Mouse (Mus musculus) adrenal gland, adult (tissue): Measurements from ENCODE around the gene Sf1.

ENCODE experiments used
- DNase-seq, 2 experiments: peaks; one replicate each; pipeline ENCODE4 v3.0.0; 2022 to 2023; ENCODE audit warnings: low spot score in 1 of 2; ENCODE audit not compliant: inconsistent age in 2 of 2

Gene Sf1

DNA sequence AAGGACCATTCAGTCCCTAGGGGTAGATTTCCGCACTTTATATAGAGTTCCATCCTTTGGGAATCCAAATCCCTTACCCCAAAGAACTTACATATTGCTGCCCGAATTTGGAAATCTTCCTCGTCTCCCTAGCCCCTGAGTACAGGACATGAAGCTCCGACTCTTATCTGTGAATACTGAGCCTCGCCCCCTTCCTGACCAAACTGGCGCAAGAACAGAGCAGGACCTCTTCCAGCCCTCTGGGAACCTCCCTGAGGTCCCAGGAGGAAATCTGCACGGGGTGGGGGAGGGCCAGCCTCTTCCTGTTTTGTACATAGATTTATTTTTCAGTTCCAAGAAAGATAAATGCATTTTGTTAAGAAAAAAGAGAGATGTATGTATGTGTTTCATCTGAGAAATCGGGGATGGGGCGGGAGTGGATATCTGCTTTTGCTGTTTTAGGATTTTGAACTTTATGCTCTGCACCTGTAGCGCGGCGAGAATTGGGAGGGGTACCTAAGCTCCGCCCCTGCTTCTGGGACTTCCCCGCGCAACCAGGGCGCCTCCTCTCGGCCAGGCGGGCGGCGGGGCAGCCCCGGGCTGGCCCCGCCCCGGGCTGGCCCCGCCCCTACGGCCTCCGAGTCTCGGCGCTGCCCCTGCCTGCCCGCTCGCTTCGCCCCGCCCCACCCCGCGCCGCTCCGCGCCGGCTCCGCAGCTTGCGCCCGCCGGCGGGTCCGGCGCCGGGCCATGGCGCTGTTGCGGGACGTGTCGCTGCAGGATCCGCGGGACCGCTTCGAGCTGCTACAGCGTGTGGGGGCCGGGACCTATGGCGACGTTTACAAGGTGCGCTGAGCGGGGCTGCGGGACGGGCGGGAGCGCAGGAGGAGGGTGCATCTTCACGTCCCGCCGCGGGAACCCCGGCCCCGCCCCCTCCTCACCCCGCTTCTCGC, 22.7 kb upstream of the Sf1 start, which contains the start of gene Map4k2:
Gene Map4k2, plus strand, starts transcription at position 612 of the 929 bp plus-strand sequence.
- DNase-seq: peak; percentile 91 to 96

DNA sequence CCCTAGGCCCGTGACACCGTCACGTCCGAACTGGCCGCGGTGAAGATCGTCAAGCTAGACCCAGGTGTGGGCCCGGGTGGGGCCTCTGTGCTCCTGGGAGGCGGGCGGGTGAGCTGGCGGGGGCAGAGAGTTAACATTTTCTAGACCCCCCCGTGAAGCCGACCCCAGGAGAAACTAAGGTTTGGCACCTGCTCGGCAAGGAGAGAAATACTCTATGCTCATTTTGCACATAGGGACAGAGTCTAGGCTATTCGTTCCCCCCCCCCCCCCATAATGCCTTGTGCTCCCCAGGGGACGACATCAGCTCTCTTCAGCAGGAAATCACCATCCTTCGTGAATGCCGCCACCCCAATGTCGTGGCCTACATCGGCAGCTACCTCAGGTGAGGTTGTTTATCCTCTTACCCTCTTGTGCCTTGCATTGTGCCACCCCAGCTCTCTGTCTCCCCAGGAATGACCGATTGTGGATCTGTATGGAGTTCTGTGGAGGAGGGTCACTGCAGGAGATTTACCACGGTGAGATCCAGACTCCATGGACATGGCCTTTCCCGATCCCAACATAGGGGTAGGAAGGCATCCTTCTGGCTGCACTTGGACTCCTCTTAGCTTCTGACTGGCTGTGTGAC, 21.9 kb upstream of the Sf1 start:
- peak; percentile 38 to 65 for DNase-seq

DNA sequence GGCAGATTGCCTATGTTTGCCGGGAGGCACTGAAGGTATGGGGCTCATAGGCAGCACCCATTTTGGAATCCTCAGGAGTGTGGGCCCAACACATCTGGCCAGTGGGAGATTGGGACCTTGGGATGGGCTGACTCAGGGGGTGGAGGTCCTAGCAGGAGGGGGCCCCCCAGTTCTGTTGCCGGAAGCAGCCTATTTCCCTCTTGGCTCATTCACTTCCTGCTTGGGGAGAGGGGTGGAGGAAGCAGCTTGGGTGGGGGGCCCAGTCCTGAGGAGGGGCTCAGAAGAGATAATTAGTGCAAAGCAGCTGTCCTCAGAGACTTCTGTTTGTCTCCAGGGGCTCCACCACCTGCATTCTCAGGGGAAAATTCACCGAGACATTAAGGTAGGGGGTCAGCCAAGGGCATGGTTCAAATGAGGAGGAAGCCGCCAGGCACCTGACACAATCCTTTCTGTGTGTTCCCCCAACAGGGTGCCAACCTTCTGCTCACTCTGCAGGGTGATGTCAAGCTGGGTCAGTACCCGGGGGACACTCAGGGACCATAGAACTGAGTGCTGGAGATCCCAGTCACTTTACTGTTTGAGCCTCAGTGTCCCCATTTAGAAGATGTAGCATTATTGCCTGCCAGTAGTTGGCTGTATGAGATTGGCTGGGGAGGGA, 21.1 kb upstream of the Sf1 start:
- DNase-seq: peak; percentile 29 to 63

DNA sequence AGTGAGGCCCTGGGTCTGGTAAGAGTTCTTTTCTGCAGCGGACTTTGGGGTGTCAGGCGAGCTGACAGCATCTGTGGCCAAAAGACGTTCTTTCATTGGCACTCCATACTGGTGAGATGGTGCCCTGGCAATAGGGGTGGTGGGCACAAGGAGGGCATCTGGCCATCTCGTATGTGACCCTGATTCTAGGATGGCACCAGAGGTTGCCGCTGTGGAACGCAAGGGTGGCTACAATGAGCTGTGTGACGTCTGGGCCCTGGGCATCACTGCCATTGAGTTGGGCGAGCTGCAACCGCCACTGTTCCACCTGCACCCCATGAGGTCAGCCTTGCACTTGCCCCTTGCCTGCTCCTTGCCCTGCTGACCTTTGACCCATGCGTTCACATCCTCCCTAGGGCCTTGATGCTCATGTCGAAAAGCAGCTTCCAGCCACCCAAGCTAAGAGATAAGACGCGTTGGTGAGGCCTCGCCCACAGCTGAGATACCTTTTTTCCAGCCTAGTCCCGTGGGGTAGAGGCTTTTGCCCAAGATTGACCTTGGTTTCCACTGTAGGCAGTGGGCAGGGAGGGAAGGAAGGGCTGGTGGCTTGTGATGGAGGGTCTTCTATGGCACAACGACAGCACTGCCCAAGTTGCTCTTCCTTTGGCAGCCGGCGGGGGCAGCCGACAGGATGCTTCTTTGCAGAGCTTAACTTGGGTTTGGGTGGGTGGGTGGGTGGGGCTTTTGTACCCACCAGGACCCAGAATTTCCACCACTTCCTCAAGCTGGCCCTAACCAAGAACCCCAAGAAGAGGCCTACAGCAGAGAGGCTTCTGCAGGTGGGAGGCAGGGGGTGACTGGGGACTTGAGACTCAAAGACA, 20.2 kb upstream of the Sf1 start:
- peak in 1 of 2 experiments; percentile 25 for DNase-seq

DNA sequence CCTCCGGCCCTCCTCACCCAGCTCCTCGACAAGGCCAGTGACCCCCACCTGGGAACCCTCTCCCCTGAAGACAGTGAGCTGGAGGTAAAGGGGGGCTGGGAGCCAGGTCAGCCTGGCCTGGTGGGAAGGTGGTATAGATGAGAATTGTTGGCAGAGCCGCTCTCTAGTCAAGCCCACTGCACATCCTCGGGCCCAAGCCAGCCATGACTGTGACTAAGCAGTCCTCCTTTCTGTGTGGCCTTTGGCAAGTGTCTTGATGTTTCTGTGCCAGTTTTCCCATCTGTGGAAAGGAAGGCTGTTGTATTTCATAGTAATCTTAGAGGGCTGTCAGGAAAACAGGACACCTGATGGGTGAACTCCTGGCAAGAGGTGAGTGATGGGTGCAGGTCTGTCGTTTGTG, 19.5 kb upstream of the Sf1 start:
- DNase-seq: no peak

DNA sequence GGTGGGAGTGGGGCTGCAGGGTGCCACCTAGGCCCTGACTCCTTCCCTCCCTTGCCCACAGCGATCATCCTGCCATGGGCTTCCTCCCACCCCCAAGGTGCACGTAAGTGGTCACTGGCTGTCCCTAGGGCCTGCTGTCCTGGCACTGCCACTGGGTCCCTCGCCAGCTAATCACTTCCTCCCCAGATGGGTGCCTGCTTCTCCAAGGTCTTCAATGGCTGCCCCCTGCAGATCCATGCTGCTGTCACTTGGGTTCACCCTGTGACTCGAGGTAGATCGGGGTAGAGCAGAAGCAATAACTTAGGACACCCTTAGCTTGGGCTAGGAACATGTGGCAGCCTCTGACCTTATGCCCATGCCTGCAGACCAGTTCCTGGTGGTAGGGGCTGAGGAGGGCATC, 17.5 kb upstream of the Sf1 start:
- no peak for DNase-seq

DNA sequence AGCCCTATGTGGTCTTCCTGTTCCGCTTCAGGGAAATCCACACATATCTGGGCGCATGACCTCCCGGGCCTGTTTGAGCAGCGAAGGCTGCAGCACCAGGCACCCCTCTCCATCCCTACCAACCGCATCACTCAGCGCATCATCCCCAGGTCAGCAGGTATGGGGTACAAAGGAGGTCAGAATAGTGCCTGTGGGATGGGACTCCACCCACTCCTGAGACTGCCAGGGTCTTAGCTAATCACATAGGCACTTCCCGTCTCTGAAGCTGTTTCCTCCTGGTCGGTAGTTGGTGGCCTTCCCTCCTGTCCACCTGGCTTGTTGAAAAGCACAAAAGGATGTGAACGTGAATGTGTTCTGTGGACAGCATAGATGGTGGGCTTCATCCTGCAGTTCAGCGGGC, 16.8 kb upstream of the Sf1 start:
- DNase-seq: no peak

DNA sequence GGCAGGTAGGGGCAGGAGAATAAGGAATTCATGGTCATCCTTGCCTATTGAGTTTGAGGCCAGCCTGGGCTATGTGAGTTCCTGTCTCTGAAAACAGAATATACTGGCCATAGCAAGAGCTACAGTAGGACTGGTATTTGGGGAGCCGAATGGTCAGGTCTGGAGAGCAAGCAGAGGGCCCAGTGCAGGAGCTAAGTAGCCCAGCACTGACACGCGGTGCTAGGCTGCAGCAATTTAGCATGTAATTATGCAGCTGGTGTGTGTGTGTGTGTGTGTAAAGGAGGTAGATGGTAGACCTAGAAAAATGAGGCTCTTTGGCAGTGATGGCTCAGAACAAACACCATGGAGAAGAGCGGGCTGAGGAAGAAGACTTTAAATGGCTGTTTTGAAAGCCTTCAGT, 15.9 kb upstream of the Sf1 start:
- DNase-seq: no peak

DNA sequence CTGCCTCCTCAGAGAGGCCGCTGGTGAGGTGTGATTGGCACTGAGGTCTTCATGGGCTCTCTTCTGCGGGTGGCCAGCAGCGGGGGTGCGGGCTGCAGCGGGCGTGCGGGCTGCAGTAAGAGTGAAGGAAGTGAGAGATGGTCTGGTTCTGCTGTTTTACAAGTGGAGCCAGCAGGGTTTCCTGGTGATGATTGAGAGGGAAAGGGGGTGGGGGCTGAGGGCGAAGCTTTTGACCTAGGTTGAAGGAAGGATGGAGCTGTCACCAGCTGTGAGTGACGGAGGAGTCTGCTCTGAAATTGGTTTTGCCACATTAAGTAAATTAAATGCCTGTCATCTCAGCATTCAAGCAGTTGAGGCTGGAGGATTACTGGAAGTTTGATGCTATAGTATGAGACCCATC, 14.8 kb upstream of the Sf1 start:
- no peak for DNase-seq

DNA sequence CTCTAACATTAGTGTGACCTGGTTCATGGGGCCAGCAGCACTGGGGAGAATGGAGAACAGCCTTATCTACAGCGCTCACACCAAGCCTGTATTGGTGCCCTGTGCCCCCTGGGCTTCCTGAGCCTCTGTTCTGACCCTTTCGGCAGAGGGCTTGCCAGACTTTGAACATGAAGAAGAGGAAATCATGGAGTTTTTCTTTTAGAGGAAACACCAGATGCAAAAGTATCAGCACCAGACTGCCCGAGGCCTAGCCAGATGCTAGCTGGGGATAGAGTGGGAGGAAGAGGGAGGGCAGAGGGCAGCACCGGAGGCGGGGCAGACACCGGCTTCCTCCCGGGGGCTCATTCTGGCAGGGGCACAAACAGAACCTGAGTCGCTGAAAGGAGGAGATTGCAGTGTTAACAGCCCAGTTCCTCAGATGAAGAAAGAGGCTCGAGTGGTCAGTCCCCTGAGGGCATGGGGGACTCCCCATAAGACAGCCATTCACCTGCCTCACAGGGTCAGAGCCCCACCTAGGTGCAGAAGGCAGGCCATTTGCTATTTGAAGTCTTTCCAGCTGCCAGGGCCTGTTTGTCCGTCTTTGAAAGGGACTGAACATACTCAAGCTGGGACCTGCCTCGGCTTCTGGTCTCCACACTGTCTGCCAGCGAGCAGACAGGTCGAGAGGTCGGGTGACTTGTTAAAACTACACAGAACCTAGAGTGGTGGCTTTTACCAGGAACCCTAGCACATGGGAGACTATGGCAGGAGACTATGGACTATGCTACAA, 14.1 kb upstream of the Sf1 start:
- DNase-seq: peak; percentile 58 to 78

DNA sequence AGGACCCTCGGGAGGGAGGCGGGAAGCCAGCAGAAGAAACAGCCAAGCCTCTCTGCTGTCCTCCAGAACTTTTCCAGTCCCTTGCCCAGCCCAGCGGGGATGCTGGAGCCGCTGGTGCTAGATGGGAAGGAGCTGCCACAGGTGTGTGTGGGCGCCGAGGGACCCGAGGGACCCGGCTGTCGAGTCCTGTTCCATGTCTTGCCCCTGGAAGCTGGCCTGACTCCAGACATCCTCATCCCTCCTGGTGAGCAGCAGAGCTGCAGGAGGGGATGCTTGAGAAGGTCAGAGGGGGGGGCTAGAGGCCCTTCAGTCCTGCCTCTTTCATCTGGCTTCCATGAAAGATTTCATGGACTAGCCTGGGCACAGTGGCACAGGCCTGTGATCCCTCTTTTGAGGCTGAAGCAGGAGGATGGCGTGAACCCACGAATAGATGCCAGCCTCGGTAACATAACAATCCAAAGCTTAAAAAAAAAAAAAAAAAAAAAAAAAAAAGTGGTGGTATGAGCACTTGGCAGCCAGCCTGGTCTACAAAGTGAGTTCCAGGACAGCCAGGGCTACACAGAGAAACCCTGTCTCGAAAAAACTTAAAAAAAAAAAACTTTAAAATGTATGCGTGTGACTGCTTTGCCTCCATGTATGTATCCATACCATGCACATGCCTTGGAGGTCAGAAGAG, 11.9 kb upstream of the Sf1 start:
- DNase-seq: peak in 1 of 2 experiments; percentile 31

DNA sequence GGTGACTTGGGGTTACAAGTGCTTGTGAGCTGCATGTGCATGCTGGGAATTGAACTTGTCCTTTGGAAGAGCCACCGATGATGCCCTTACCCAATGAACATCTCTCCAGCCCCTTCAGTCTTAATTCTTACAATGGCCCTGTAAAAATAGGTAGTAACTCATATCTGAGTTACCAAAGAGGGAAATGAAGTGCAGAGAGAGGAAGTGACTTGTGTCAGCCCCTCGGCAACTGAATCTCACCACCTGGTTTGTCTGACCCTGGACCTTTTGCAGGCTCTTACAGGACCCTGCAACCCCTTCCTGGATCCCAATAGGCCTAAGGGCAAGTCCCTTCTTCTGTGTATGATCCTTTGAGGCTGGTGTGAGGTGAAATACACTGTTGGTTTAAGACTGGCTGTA, 11.4 kb upstream of the Sf1 start:
- DNase-seq: no peak

DNA sequence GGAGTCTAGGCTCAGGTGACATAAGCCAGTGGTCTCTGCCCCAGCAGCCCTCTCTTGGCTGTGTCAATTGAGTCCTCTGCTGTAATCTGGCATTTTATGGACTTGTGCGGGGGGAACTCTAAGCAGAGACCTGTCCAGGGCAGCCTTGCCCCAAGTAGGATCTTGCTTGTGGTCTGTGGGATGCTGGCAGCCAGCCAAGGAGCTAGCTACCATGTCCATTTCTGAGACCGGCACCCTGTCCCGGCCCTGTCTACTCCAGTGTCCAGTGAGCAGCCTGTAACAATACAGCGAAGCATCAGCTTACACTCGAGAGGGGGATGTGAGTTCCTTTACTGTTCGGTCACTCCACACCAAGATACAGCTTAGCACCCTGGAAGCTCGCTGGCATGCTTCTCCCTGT, 9.5 kb upstream of the Sf1 start:
- DNase-seq: no peak

DNA sequence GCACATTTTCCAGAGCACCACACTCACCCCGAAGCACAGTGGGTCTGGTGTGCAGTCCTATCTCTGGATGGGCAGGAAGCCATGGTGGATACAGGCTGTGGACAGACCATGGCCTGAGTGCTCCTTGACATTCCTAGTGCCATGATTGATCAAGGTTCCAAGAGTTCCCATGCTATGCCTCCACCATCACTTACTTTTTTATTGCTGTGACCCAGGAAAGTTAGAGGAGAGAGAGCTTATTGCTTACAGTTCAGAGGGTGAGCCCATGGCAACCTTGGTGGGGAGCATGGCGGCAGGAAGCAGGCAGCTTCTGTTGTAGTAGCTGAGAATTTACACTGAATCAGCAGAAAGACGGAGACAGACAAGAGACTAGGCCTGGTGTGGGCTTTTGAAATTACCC, 2.2 kb upstream of the Sf1 start:
- DNase-seq: no peak

DNA sequence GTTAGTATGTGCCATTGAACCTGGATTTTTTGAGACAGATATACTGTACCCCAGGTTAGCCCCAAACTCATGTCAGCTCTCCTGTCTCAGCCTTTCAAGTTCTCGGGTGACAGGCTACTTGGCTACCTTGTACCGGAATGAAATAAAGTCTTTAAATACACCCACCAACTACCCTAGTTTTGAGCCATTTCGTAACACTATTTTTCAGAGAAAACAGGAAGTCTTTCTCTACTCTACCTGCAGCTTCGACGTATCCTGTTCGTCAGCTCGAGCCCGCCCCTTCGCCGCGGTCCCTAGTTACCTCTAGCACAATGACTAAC, 439 bp upstream of the Sf1 start:
- DNase-seq: no peak

DNA sequence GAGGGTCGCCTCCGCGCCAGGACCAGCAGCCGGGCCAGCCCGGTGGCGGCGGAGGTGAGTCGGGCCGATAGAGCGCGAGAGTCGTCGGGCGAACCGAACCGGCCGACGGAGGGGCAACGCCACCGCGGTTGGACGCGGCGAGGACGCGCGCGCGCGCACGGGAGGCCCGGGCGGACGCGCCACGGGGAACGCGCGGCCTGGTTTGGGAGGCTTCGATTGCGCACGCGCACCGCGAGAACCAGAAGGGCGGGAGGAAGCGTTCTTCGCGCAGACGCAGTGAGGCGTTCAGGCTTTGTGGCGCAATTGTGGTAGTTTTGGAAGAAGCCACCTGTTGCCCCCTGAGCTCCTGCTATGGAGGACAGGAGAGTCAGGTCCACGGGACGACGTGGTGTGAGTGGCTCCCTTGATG, 831 bp downstream of the Sf1 start:
- DNase-seq: peak; percentile 94 to 97

DNA sequence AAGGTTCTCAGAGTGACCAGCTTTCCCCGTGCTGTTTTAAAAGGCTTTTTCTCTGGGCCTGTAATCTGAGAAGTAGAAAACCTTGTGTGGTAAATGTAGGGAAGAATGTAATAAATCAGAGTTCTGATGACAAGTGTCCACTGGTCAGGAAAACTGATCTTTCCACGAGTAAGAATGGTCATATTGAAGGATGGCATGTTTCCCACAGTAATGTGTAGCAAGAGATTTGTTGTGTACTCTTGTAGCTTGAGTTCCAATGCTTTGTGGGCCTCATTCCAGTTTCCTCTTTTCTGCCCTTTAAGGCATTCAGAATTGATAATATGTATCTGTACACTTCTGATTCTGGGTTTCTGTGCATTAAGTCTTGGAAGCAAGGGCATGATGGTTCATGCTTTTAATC, 1.4 kb downstream of the Sf1 start:
- no peak for DNase-seq

DNA sequence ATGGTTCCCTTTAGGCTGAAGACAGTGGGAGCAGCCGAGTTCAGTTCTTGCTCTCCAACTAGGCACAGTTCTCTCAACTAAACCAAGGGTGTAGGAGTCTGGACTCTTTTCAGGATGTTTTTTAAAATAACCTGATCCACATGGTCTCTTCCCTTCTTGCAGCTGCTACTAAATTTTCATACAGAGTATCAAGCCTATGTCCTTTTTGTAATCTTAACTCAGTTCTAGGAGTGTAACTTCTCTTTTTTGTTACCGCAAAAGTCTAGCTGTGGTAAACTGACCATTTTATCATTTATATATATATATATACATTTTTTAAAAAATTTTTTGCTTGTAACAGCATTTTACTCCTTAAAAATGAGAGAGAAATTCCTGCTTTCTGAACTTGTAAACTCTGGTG, 6.7 kb downstream of the Sf1 start:
- no peak for DNase-seq

DNA sequence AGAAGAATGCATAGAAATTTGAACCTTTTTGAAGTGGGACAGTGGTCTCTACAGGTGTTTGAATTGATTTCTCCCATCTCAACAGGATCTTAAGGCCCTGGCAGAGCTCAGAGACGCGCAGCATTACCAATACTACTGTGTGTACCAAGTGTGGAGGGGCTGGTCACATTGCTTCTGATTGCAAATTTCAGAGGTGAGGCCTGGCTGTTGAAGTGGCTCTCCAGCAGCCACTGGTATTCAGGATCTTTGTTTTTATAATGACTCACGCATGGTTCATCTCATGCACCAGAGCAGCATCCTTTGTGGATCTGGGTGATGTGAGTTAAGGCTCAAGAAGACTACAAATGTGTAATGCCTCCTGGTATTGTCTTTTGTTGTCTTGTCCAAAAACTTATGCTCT, 8.9 kb downstream of the Sf1 start:
- DNase-seq: no peak
